Mouse (Mus musculus) CH12.LX (cell line): ENCODE results near the gene Chrna4. TPM values are rescaled to one million over a fixed set of nuclear protein-coding genes. Genes with fewer than 3 reads are reported as not detected.

ENCODE experiments used
- DNase-seq: peaks from one replicate; pipeline ENCODE4 v3.0.0-alpha.2; 2013; ENCODE audit errors: extremely low read depth
- H3K27ac ChIP-seq: 2 replicates; pipeline ENCODE4 v1.5.1; 2012; ENCODE audit warnings: low read depth, mild to moderate bottlenecking, control low read depth, moderate library complexity; ENCODE audit not compliant: insufficient read depth
- H3K27me3 ChIP-seq: replicated peaks from 2 replicates; pipeline ENCODE3; 2012; ENCODE audit warnings: inconsistent platforms
- H3K36me3 ChIP-seq, 2 experiments: replicated peaks in 1 of 2; 2 replicates each; pipeline versions ENCODE3 to v1.6.1; 2012; ENCODE audit warnings: inconsistent platforms in 1 of 2, low read length in 1 of 2, mild to moderate bottlenecking in 1 of 2, mixed read lengths in 1 of 2, moderate library complexity in 1 of 2; ENCODE audit not compliant: control insufficient read depth in 1 of 2, insufficient read depth in 1 of 2
- H3K4me1 ChIP-seq, 2 experiments: 2 replicates each; pipeline ENCODE4 v1.6.1; 2012; ENCODE audit warnings: inconsistent platforms in 1 of 2, moderate library complexity in 1 of 2; ENCODE audit not compliant: insufficient read depth in 2 of 2, control insufficient read depth in 1 of 2
- H3K4me2 ChIP-seq: 2 replicates; pipeline ENCODE4 v1.6.1; 2012; ENCODE audit warnings: low read depth, mild to moderate bottlenecking, control low read depth; ENCODE audit not compliant: poor library complexity, insufficient read depth, severe bottlenecking
- H3K4me3 ChIP-seq, 3 experiments: fragments of 150-350 bp in 1 of 3; sonication (generic) in 1 of 3; replicated peaks in 1 of 3; 2 replicates each; pipeline versions ENCODE3 to v1.5.1; 2011 to 2012; ENCODE audit warnings: low read depth in 2 of 3, low read length in 2 of 3, mild to moderate bottlenecking in 2 of 3, moderate library complexity in 2 of 3, control low read depth in 1 of 3, improper control_type of control experiment in 1 of 3, inconsistent platforms in 1 of 3, mixed read lengths in 1 of 3; ENCODE audit not compliant: poor library complexity in 1 of 3
- H3K79me2 ChIP-seq: replicated peaks from 2 replicates; pipeline ENCODE4 v1.6.1; 2012; ENCODE audit warnings: mild to moderate bottlenecking, moderate library complexity; ENCODE audit not compliant: control insufficient read depth, poor library complexity, insufficient read depth, severe bottlenecking; ENCODE audit errors: extremely low read depth
- H3K9ac ChIP-seq: 2 replicates; pipeline ENCODE4 v1.6.1; 2012; ENCODE audit warnings: low read depth, mild to moderate bottlenecking, control low read depth, moderate library complexity; ENCODE audit not compliant: insufficient read depth
- H3K9me3 ChIP-seq: replicated peaks from 2 replicates; pipeline ENCODE3; 2012; ENCODE audit warnings: low read length, inconsistent platforms, mixed read lengths
- CTCF ChIP-seq, 2 experiments: IDR thresholded peaks in 1 of 2; conservative IDR thresholded peaks in 1 of 2; 2 replicates each; pipeline ENCODE4 v1.5.1; 2011 to 2012; ENCODE audit warnings: low read depth in 2 of 2, low read length in 2 of 2, improper control_type of control experiment in 1 of 2, inconsistent platforms in 1 of 2, mild to moderate bottlenecking in 1 of 2, moderate library complexity in 1 of 2
- E2F4 ChIP-seq: IDR thresholded peaks from 2 replicates; pipeline ENCODE4 v1.6.1; 2011; ENCODE audit warnings: low read depth, low read length, improper control_type of control experiment; ENCODE audit not compliant: insufficient replicate concordance
- EP300 ChIP-seq: IDR thresholded peaks from 2 replicates; pipeline ENCODE4 v1.6.1; 2011; ENCODE audit warnings: low read length, improper control_type of control experiment
- HCFC1 ChIP-seq: IDR thresholded peaks from 2 replicates; pipeline ENCODE4 v1.6.1; 2012; ENCODE audit warnings: low read depth, mild to moderate bottlenecking, inconsistent platforms, low read length, improper control_type of control experiment
- KAT2A ChIP-seq: IDR thresholded peaks from 2 replicates; pipeline ENCODE4 v1.6.1; 2012; ENCODE audit warnings: low read length, improper control_type of control experiment, inconsistent platforms; ENCODE audit not compliant: insufficient replicate concordance
- MAFK ChIP-seq: IDR thresholded peaks from 2 replicates; pipeline ENCODE4 v1.6.1; 2011; ENCODE audit warnings: low read length, improper control_type of control experiment; ENCODE audit not compliant: insufficient replicate concordance
- MAZ ChIP-seq: IDR thresholded peaks from 2 replicates; pipeline ENCODE4 v1.6.1; 2012; ENCODE audit warnings: low read depth, mild to moderate bottlenecking, inconsistent platforms, low read length, improper control_type of control experiment, moderate library complexity
- MEF2A ChIP-seq: IDR thresholded peaks from 2 replicates; pipeline ENCODE4 v1.6.1; 2014; ENCODE audit warnings: low read depth, mild to moderate bottlenecking, inconsistent platforms, low read length, improper control_type of control experiment, borderline replicate concordance
- MXI1 ChIP-seq: IDR thresholded peaks from 2 replicates; pipeline ENCODE4 v1.6.1; 2011; ENCODE audit warnings: mild to moderate bottlenecking, low read depth, low read length, improper control_type of control experiment
- NRF1 ChIP-seq: IDR thresholded peaks from 2 replicates; pipeline ENCODE4 v1.6.1; 2014; ENCODE audit warnings: low read depth, mild to moderate bottlenecking, inconsistent platforms, low read length, improper control_type of control experiment, moderate library complexity
- PAX5 ChIP-seq: IDR thresholded peaks from 2 replicates; pipeline ENCODE4 v1.6.1; 2012; ENCODE audit warnings: low read length, inconsistent platforms, mixed read lengths
- RAD21 ChIP-seq: IDR thresholded peaks from 2 replicates; pipeline ENCODE4 v1.6.1; 2011; ENCODE audit warnings: low read depth, mild to moderate bottlenecking, low read length, improper control_type of control experiment, moderate library complexity
- SMC3 ChIP-seq: IDR thresholded peaks from 2 replicates; pipeline ENCODE4 v1.6.1; 2011; ENCODE audit warnings: low read depth, low read length, improper control_type of control experiment
- TBP ChIP-seq: conservative IDR thresholded peaks from 2 replicates; pipeline ENCODE4 v1.6.1; 2011; ENCODE audit warnings: low read depth, low read length, improper control_type of control experiment
- USF2 ChIP-seq: conservative IDR thresholded peaks from 2 replicates; pipeline ENCODE4 v1.6.1; 2011; ENCODE audit warnings: low read depth, low read length, improper control_type of control experiment
- dilution Hi-C: fragments of 300-500 bp; cut with MboI; formaldehyde crosslinking; loops from 2 replicates; pipeline ENCODE4 v1.14.3; 2020; ENCODE audit warnings: low sequenced_read_pairs; ENCODE audit not compliant: extremely low pct_unique_long_range_greater_than_20kb, extremely low pct_ligation_motif_present
- in situ Hi-C: fragments of 300-500 bp; cut with MboI; formaldehyde crosslinking; loops from 3 replicates; pipeline ENCODE4 v1.14.3; 2019; ENCODE audit warnings: low sequenced_read_pairs, low pct_ligation_motif_present, low pct_unique_long_range_greater_than_20kb, mixed read lengths
- polyA plus RNA-seq: library from polyadenylated mRNA; unstranded; fragments of >175 nt; gene quantifications from 2 replicates; pipeline ENCODE4 v1.2.1, GENCODE M21; 2012; ENCODE audit warnings: low read depth; ENCODE audit not compliant: insufficient read length
- total RNA-seq, 2 experiments: library from RNA; depleted of rRNA; stranded (reverse); fragments of 300-350 nt in 1 of 2; fragments of >200 nt in 1 of 2; gene quantifications; 2 replicates each; pipeline ENCODE4 v1.2.3; 2012 to 2014

The Chrna4 gene
- total and polyA plus RNA-seq, 3 experiments: not detected

GRCm38 (mm10) chr2:181007054-181007453, 36.3 kb downstream of the Chrna4 start:
- no peaks in the 10 kb centered on the region for H3K36me3 ChIP-seq
- H3K27me3 ChIP-seq: peaks cover 36% of the 10 kb centered on the region
- H3K9ac ChIP-seq: no peak overlapping the region
- dilution Hi-C loops: no loop called here
- H3K4me3 ChIP-seq: no peak overlapping the region
- H3K9me3 ChIP-seq: no peaks in the 10 kb centered on the region
- H3K27ac ChIP-seq: no peak overlapping the region
- no peak for DNase-seq
- no peak overlapping the region for H3K4me2 ChIP-seq
- H3K4me1 ChIP-seq: no peaks in the 10 kb centered on the region
- H3K79me2 ChIP-seq: no peaks in the 10 kb centered on the region
- in situ Hi-C loops: no loop called here
- TF ChIP-seq KAT2A (no peak), E2F4 (no peak), PAX5 (no peak), TBP (no peak), MAFK (no peak), USF2 (no peak), MXI1 (no peak), MEF2A (no peak), MAZ (no peak), CTCF (conservative IDR thresholded peaks at IDR 0.05 in 1 of 2, IDR thresholded peaks at IDR 0.05 in 1 of 2; ENCODE audit: low read depth in 2 of 2, low read length in 2 of 2) (no peak), NRF1 (no peak), HCFC1 (no peak), EP300 (no peak)

GRCm38 (mm10) chr2:180996905-180997304, 46.4 kb downstream of the Chrna4 start:
- TF ChIP-seq KAT2A: no peak
- DNase-seq: no peak
- dilution Hi-C loops: no loop called here
- Histone ChIP-seq H3K4me2 (no peak overlapping the region), H3K79me2 (no peaks in the 10 kb centered on the region), H3K36me3 (no peaks in the 10 kb centered on the region), H3K27me3 (peaks cover 2% of the 10 kb centered on the region), H3K4me3 (no peak overlapping the region), H3K27ac (no peak overlapping the region), H3K9ac (no peak overlapping the region), H3K9me3 (no peaks in the 10 kb centered on the region), H3K4me1 (no peaks in the 10 kb centered on the region)
- in situ Hi-C loops: loop anchor here (5.0 kb wide), 1 partner anchor 60 kb away; no protein-coding TSS in a partner anchor

GRCm38 (mm10) chr2:180996436-180996835, 46.9 kb downstream of the Chrna4 start:
- H3K4me1 ChIP-seq: no peaks in the 10 kb centered on the region
- in situ Hi-C loops: loop anchor here (5.0 kb wide), 1 partner anchor 61 kb away; no protein-coding TSS in a partner anchor
- TF ChIP-seq CTCF (conservative IDR thresholded peaks at IDR 0.05 in 1 of 2, IDR thresholded peaks at IDR 0.05 in 1 of 2; ENCODE audit: low read depth in 2 of 2, low read length in 2 of 2) (peak; percentile 71 to 80), RAD21 (peak; percentile 56), SMC3 (peak; percentile 86), NRF1 (no peak)
- dilution Hi-C loops: no loop called here
- H3K79me2 ChIP-seq: no peaks in the 10 kb centered on the region
- H3K4me3 ChIP-seq: no peak overlapping the region
- no peaks in the 10 kb centered on the region for H3K27me3 ChIP-seq
- no peak overlapping the region for H3K27ac ChIP-seq
- peak; percentile 35 for DNase-seq
- H3K9me3 ChIP-seq: no peaks in the 10 kb centered on the region
- no peak overlapping the region for H3K4me2 ChIP-seq
- no peak overlapping the region for H3K9ac ChIP-seq
- no peaks in the 10 kb centered on the region for H3K36me3 ChIP-seq
